Mouse (Mus musculus) kidney, postnatal 0 days (tissue): Measurements from ENCODE around the gene Ghr. TPM values are rescaled to one million over a fixed set of nuclear protein-coding genes. Genes with fewer than 3 reads are reported as not detected.
A peak's percentile ranks its signal among the peaks of the same experiment; 100 is the strongest.

Experiments
- ATAC-seq: fragments of 200-750 bp; cut with Nextera tagmentation; replicated peaks from 2 replicates; pipeline ENCODE4 v1.8.0; 2017; ENCODE audit warnings: low read depth, moderate number of reproducible peaks, moderate TSS enrichment, moderate library complexity; ENCODE audit not compliant: low FRiP score
- DNase-seq: peaks from one replicate; pipeline ENCODE4 v3.0.0-alpha.2; 2016; ENCODE audit warnings: low spot score
- H3K27ac ChIP-seq: fragments of 300-500 bp; sonication (generic); 2 replicates; pipeline ENCODE4 v1.5.1; 2014; ENCODE audit warnings: mild to moderate bottlenecking
- H3K27me3 ChIP-seq: fragments of 300-500 bp; sonication (generic); 2 replicates; pipeline ENCODE4 v1.6.1; 2014; ENCODE audit warnings: low read length, mixed read lengths; ENCODE audit not compliant: insufficient read depth
- H3K36me3 ChIP-seq: fragments of 300-500 bp; sonication (generic); 2 replicates; pipeline ENCODE4 v1.6.1; 2014; ENCODE audit warnings: low read length, mixed read lengths; ENCODE audit not compliant: insufficient read depth
- H3K4me1 ChIP-seq: fragments of 300-500 bp; sonication (generic); replicated peaks from 2 replicates; pipeline ENCODE4 v1.6.1; 2014; ENCODE audit warnings: antibody characterized with exemption, low read length, mixed read lengths; ENCODE audit not compliant: insufficient read depth
- H3K4me2 ChIP-seq: fragments of 300-500 bp; sonication (generic); 2 replicates; pipeline ENCODE4 v1.6.1; 2014; ENCODE audit warnings: mild to moderate bottlenecking, low read length, moderate library complexity, mixed read lengths
- H3K4me3 ChIP-seq: fragments of 300-500 bp; sonication (generic); replicated peaks from 2 replicates; pipeline ENCODE4 v1.5.1; 2014; ENCODE audit warnings: low read depth, low read length
- H3K9ac ChIP-seq: fragments of 300-500 bp; sonication (generic); 2 replicates; pipeline ENCODE4 v1.6.1; 2014; ENCODE audit warnings: low read depth, low read length
- H3K9me3 ChIP-seq: fragments of 300-500 bp; sonication (generic); replicated peaks from 2 replicates; pipeline ENCODE4 v1.6.1; 2016; ENCODE audit warnings: low read length, inconsistent platforms, mixed read lengths
- CTCF ChIP-seq: IDR thresholded peaks from 2 replicates; pipeline ENCODE4 v1.5.1; 2016; ENCODE audit warnings: antibody characterized with exemption, low read depth, mild to moderate bottlenecking, moderate library complexity
- WGBS: fragments of 180-500 bp; shearing (Covaris S2); extraction: QIAGEN DNeasy Blood & Tissue Kit; methylation state at CpG from one replicate; pipeline ENCODE4 v1.1.7; 2014; 5-methylcytosine and 5-hydroxymethylcytosine counted together
- polyA plus RNA-seq: library from polyadenylated mRNA; unstranded; fragments of >200 nt; fragmentation: Nextera tagmentation; extraction: Ambion mirVana; gene quantifications from 2 replicates; pipeline ENCODE4 v1.2.1, GENCODE M21; 2015

Gene Ghr
- polyA plus RNA-seq, 1 experiment from 2014 or later, result 82.6 TPM

DNA sequence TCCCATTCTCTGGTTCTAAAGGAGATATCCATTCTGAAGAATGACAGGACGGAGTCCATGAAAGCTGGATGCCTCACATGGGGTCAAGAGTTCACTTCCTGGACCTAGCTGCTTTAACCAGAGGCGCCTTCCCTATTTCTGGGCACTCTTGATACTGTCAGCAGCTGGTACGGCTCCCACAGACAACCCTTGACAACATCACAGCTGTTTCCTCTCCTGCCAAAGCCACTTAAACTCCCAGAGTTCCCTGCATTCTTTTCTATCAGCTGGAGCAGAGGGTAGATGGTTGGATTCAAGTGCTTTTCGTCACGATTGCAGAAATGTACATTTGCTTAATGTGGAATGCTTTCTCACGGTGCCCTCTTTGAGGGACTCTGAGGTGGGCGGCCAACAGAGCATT lies 150.0 kb downstream of the Ghr start:
- TF ChIP-seq CTCF, result no peak
- Histone ChIP-seq H3K9me3 (no peaks in the 10 kb centered on the region), H3K4me1 (peaks cover 5% of the 10 kb centered on the region; the same call in 1 of the 2 replicates), H3K9ac (no peak overlapping the region), H3K27me3 (no peaks in the 10 kb centered on the region), H3K36me3 (no peaks in the 10 kb centered on the region), H3K27ac (peak overlapping the region; percentile 66), H3K4me3 (no peak overlapping the region), H3K4me2 (no peak overlapping the region)
- WGBS, result 28% methylated on average over 7 of the region's 7 CpGs
- DNase-seq, result peak; percentile 88
- peak; percentile 83 for ATAC-seq

DNA sequence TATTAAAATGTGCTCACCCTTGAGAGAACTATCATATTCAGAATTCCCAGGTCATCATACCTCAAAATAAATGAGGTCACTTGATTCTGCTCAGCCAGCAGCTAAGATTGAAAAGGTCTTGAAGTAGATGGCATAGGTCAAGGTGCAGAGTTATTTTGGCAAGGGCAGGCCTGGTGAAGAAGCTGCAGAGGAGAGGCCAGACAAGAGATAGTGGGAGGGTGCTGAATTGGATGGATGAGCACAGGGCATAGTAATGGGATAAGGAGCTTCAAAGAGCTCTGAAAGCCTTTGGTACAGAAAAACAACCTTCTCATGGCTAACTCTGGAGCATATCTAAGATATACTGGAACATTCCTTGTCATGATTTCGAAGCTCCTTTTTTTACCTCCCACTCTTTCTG lies 150.5 kb downstream of the Ghr start:
- ATAC-seq (no peak), DNase-seq (peak; percentile 29)
- Histone ChIP-seq H3K4me1 (peaks cover 5% of the 10 kb centered on the region; the same call in 1 of the 2 replicates), H3K9me3 (no peaks in the 10 kb centered on the region), H3K4me3 (no peak overlapping the region), H3K36me3 (no peaks in the 10 kb centered on the region), H3K27ac (no peak overlapping the region), H3K4me2 (no peak overlapping the region), H3K27me3 (no peaks in the 10 kb centered on the region), H3K9ac (no peak overlapping the region)
- 50% methylated on average over 1 of the region's 1 CpGs for WGBS
- TF ChIP-seq CTCF, result no peak

- Histone ChIP-seq H3K9ac (no peak overlapping the region), H3K36me3 (no peaks in the 10 kb centered on the region), H3K27ac (no peak overlapping the region), H3K4me1 (peaks cover 5% of the 10 kb centered on the region; the same call in 1 of the 2 replicates), H3K9me3 (no peaks in the 10 kb centered on the region), H3K4me3 (no peak overlapping the region), H3K4me2 (no peak overlapping the region), H3K27me3 (no peaks in the 10 kb centered on the region)
- TF ChIP-seq CTCF, result no peak
- DNase-seq (peak; percentile 66), ATAC-seq (no peak)
These were observed 153.9 kb downstream of the Ghr start for GRCm38 (mm10) chr15:3429417-3429816.

- Histone ChIP-seq H3K27me3 (no peaks in the 10 kb centered on the region), H3K9ac (no peak overlapping the region), H3K36me3 (no peaks in the 10 kb centered on the region), H3K9me3 (no peaks in the 10 kb centered on the region), H3K4me1 (peaks cover 5% of the 10 kb centered on the region; the same call in 1 of the 2 replicates), H3K4me2 (no peak overlapping the region), H3K27ac (no peak overlapping the region), H3K4me3 (no peak overlapping the region)
- 75% methylated on average over 5 of the region's 5 CpGs for WGBS
- no peak for TF ChIP-seq CTCF
- ATAC-seq, result no peak
- no peak for DNase-seq
These were observed 154.3 kb downstream of the Ghr start for GRCm38 (mm10) chr15:3429001-3429400.

- Histone ChIP-seq H3K27me3 (no peaks in the 10 kb centered on the region), H3K27ac (no peak overlapping the region), H3K36me3 (no peaks in the 10 kb centered on the region), H3K9me3 (no peaks in the 10 kb centered on the region), H3K4me2 (no peak overlapping the region), H3K4me1 (no peaks in the 10 kb centered on the region), H3K4me3 (no peak overlapping the region), H3K9ac (no peak overlapping the region)
- no peak for DNase-seq
- WGBS, result 32% methylated on average over 4 of the region's 4 CpGs
- no peak for ATAC-seq
- TF ChIP-seq CTCF, result no peak
These were observed 156.9 kb downstream of the Ghr start for GRCm38 (mm10) chr15:3426401-3426800.

- Histone ChIP-seq H3K9me3 (no peaks in the 10 kb centered on the region), H3K9ac (no peak overlapping the region), H3K4me3 (no peak overlapping the region), H3K27ac (no peak overlapping the region), H3K4me2 (no peak overlapping the region), H3K36me3 (no peaks in the 10 kb centered on the region), H3K4me1 (no peaks in the 10 kb centered on the region), H3K27me3 (no peaks in the 10 kb centered on the region)
- no peak for TF ChIP-seq CTCF
- ATAC-seq (no peak), DNase-seq (no peak)
- 62% methylated on average over 4 of the region's 4 CpGs for WGBS
These were observed 160.1 kb downstream of the Ghr start for GRCm38 (mm10) chr15:3423177-3423576.

- 81% methylated on average over 3 of the region's 3 CpGs for WGBS
- no peak overlapping the region for H3K9ac ChIP-seq
- DNase-seq, result no peak
- H3K27ac ChIP-seq, result no peak overlapping the region
- H3K4me1 ChIP-seq, result no peaks in the 10 kb centered on the region
- ATAC-seq, result no peak
- H3K4me2 ChIP-seq, result no peak overlapping the region
- no peak for TF ChIP-seq CTCF
- H3K9me3 ChIP-seq, result no peaks in the 10 kb centered on the region
- no peaks in the 10 kb centered on the region for H3K27me3 ChIP-seq
- H3K36me3 ChIP-seq, result no peaks in the 10 kb centered on the region
- no peak overlapping the region for H3K4me3 ChIP-seq
These were observed 165.6 kb downstream of the Ghr start for GRCm38 (mm10) chr15:3417699-3418098.
